Comparison of ENCODE assay signal across 27 mouse cellular contexts in genomic region chr14:87098093-87098492, GRCm38 (mm10). TPM values are rescaled to one million over a fixed set of nuclear protein-coding genes. Genes with fewer than 3 reads are reported as not detected.
A peak's percentile ranks its signal among the peaks of the same experiment; 100 is the strongest.
DNase-seq lines count a peak whose midpoint lies in the region; ATAC-seq and TF ChIP-seq lines count a peak whose summit lies in the region.
"Had no signal": no experiment of that assay in that cellular context is flagged by ENCODE, and none has a peak within 500 bp of the region (broad histone marks: within the 10 kb centered on the region; RNA-seq: fewer than 3 reads in every experiment).

No protein-coding gene starts in this region.

- no peaks in the 10 kb centered on the region for H3K27me3 ChIP-seq in MEL (ENCODE audit: control insufficient read depth in 1 of 2, insufficient read depth in 2 of 2, low read length in 2 of 2)
- H3K27me3 ChIP-seq in hindbrain, embryonic 10.5 days (ENCODE audit: insufficient read depth, poor library complexity, severe bottlenecking) = no peaks in the 10 kb centered on the region
- H3K27me3 ChIP-seq: CH12.LX; embryonic facial prominence, embryonic 12.5 days; forebrain, embryonic 13.5 days; forebrain, embryonic 15.5 days; Patski had no signal

- H3K9ac ChIP-seq in MEL (ENCODE audit: control insufficient read depth, low read depth, low read length, poor library complexity, severe bottlenecking) = no peak overlapping the region
- H3K9ac ChIP-seq: embryonic facial prominence, embryonic 12.5 days; forebrain, embryonic 13.5 days; forebrain, embryonic 15.5 days; forebrain, postnatal 0 days had no signal

- no peaks in the 10 kb centered on the region for H3K9me3 ChIP-seq in MEL (replicated peaks; ENCODE audit: insufficient read depth, low read length)
- H3K9me3 ChIP-seq in hindbrain, embryonic 10.5 days = no peaks in the 10 kb centered on the region
- H3K9me3 ChIP-seq: embryonic facial prominence, embryonic 10.5 days; embryonic facial prominence, embryonic 12.5 days; forebrain, embryonic 13.5 days; forebrain, embryonic 15.5 days; G1E had no signal

- peaks cover 5 to 6% of the 10 kb centered on the region in 2 experiments; a peak in 2 of 4 replicates for H3K4me1 ChIP-seq in MEL (ENCODE audit: control insufficient read depth in 1 of 2, insufficient read depth in 2 of 2, low read length in 2 of 2)
- no peaks in the 10 kb centered on the region for H3K4me1 ChIP-seq in lung, adult 2 months (ENCODE audit: control insufficient read depth, insufficient read depth, low read length)
- no peaks in the 10 kb centered on the region for H3K4me1 ChIP-seq in hindbrain, embryonic 10.5 days (replicated peaks)
- H3K4me1 ChIP-seq: embryonic facial prominence, embryonic 10.5 days; embryonic facial prominence, embryonic 12.5 days; forebrain, embryonic 13.5 days; forebrain, embryonic 15.5 days had no signal

- no peak for ATAC-seq in monocyte, adult 5-6 weeks (replicated peaks; ENCODE audit: insufficient number of reproducible peaks, low FRiP score, low TSS enrichment, poor library complexity, severe bottlenecking)
- ATAC-seq: activated CD4-positive, CD25-positive, alpha-beta regulatory T cell, adult 4 months; CD4-positive, CD25-positive, alpha-beta regulatory T cell, adult 4 months; forebrain, embryonic 13.5 days; forebrain, embryonic 15.5 days; forebrain, postnatal 0 days; Patski had no signal

- peak; percentile 45 to 57; a peak in 2 of 4 replicates for TF ChIP-seq EP300 in MEL (IDR thresholded peaks at IDR 0.05; ENCODE audit: low read depth in 1 of 2, low read length in 2 of 2)

- TF ChIP-seq CTCF in MEL (IDR thresholded peaks at IDR 0.05 in 2 of 3, conservative IDR thresholded peaks at IDR 0.05 in 1 of 3; ENCODE audit: control insufficient read depth in 1 of 3, insufficient read depth in 1 of 3, low read depth in 2 of 3, low read length in 3 of 3, poor library complexity in 1 of 3, severe bottlenecking in 1 of 3) = no peak
- no peak for TF ChIP-seq CTCF in lung, adult 2 months (IDR thresholded peaks at IDR 0.05; ENCODE audit: insufficient read depth, low read length)

- no peak for TF ChIP-seq RAD21 in MEL (IDR thresholded peaks at IDR 0.05; ENCODE audit: low read depth, low read length)

- no peak for TF ChIP-seq POLR2A in MEL (IDR thresholded peaks at IDR 0.05; ENCODE audit: control insufficient read depth in 1 of 2, insufficient read depth in 1 of 2, low read depth in 1 of 2, low read length in 2 of 2, poor library complexity in 1 of 2)
- TF ChIP-seq POLR2A in lung, adult 2 months (IDR thresholded peaks at IDR 0.05; ENCODE audit: borderline replicate concordance, extremely low read depth, low read depth, low read length) = no peak

- H3K36me3 ChIP-seq in MEL (ENCODE audit: control insufficient read depth in 1 of 2, insufficient read depth in 2 of 2, low read length in 2 of 2) = peaks cover 0 to 16% of the 10 kb centered on the region in 2 experiments; a peak in 2 of 4 replicates
- H3K36me3 ChIP-seq in hindbrain, embryonic 10.5 days = no peaks in the 10 kb centered on the region
- H3K36me3 ChIP-seq: embryonic facial prominence, embryonic 10.5 days; embryonic facial prominence, embryonic 12.5 days; forebrain, embryonic 15.5 days had no signal

- H3K27ac ChIP-seq in MEL (ENCODE audit: control insufficient read depth, low read depth, low read length) = no peak overlapping the region
- H3K27ac ChIP-seq in hindbrain, embryonic 10.5 days = no peak overlapping the region
- H3K27ac ChIP-seq: embryonic facial prominence, embryonic 10.5 days; embryonic facial prominence, embryonic 12.5 days; forebrain, embryonic 13.5 days; forebrain, embryonic 15.5 days had no signal

- 73% methylated on average over 2 of the region's 2 CpGs for WGBS in lung, adult 2 months
- 84% methylated on average over 2 of the region's 2 CpGs for WGBS in hindbrain, embryonic 10.5 days

- peak; percentile 80 for DNase-seq in 416B (ENCODE audit: low read depth)
- DNase-seq in MEL (ENCODE audit: low read depth, low spot score) = peak; percentile 69
- DNase-seq in c-Kit-positive CD71-negative TER-119-negative erythroid progenitor cells, embryonic 14.5 days (ENCODE audit: low read depth) = peak; percentile 17
- DNase-seq in c-Kit-positive CD71-positive TER-119-positive erythroid progenitor cells, embryonic 14.5 days (ENCODE audit: low spot score) = peak; percentile 10
- no peak for DNase-seq in cerebellum, postnatal 14 days
- no peak for DNase-seq in lung, adult 2 months
- no peak for DNase-seq in hindbrain, embryonic 10.5 days (ENCODE audit: low spot score)
- DNase-seq: adrenal gland, adult 8-10 months; adrenal gland, postnatal 14 days; adrenal gland, postnatal 36 days; B cell, adult 2 months; cerebellum, adult 11 months; cerebellum, adult 18-20 months; cerebellum, adult 8-10 months; cerebellum, adult 9-11 months; cerebellum, postnatal 25 days; forebrain, postnatal 0 days had no signal

- H3K79me2 ChIP-seq in MEL (ENCODE audit: control insufficient read depth, insufficient read depth, low read length, poor library complexity) = no peaks in the 10 kb centered on the region

- no peak overlapping the region for H3K4me3 ChIP-seq in MEL (ENCODE audit: control insufficient read depth in 1 of 2, insufficient read depth in 1 of 2, low read depth in 2 of 2, low read length in 2 of 2)
- no peak overlapping the region for H3K4me3 ChIP-seq in lung, adult 2 months (replicated peaks; ENCODE audit: extremely low read depth, low read depth, low read length)
- H3K4me3 ChIP-seq in hindbrain, embryonic 10.5 days = no peak overlapping the region
- H3K4me3 ChIP-seq: embryonic facial prominence, embryonic 10.5 days; embryonic facial prominence, embryonic 12.5 days; forebrain, embryonic 13.5 days; forebrain, embryonic 15.5 days had no signal

TF ChIP-seq in MEL, 35 proteins besides CTCF, POLR2A, EP300 and RAD21:
- TF ChIP-seq GABPA (IDR thresholded peaks at IDR 0.05; ENCODE audit: low read depth, low read length) (no peak), ZC3H11A (IDR thresholded peaks at IDR 0.05; ENCODE audit: low read depth, low read length) (no peak), ZNF384 (IDR thresholded peaks at IDR 0.05; ENCODE audit: low read depth, low read length) (no peak), MAFK (IDR thresholded peaks at IDR 0.05; ENCODE audit: borderline replicate concordance, low read depth, low read length) (no peak), MAX (IDR thresholded peaks at IDR 0.05; ENCODE audit: low read length) (no peak), MAZ (IDR thresholded peaks at IDR 0.05; ENCODE audit: low read depth, low read length) (no peak), NELFE (IDR thresholded peaks at IDR 0.05; ENCODE audit: low read depth, low read length) (no peak), MYB (IDR thresholded peaks at IDR 0.05; ENCODE audit: low read depth, low read length) (no peak), TAL1 (IDR thresholded peaks at IDR 0.05; ENCODE audit: low read length) (peak; percentile 37), GATA1 (IDR thresholded peaks at IDR 0.05; ENCODE audit: low read depth, low read length) (peak; percentile 60), UBTF (IDR thresholded peaks at IDR 0.05; ENCODE audit: borderline replicate concordance, insufficient read depth, low read depth, low read length) (no peak), RCOR1 (IDR thresholded peaks at IDR 0.05; ENCODE audit: low read depth, low read length) (peak; percentile 77), CHD2 (IDR thresholded peaks at IDR 0.05; ENCODE audit: low read length) (no peak), HCFC1 (IDR thresholded peaks at IDR 0.05; ENCODE audit: low read depth, low read length) (no peak), ZKSCAN1 (IDR thresholded peaks at IDR 0.05; ENCODE audit: low read depth, low read length) (no peak), MEF2A (IDR thresholded peaks at IDR 0.05; ENCODE audit: extremely low read depth, insufficient replicate concordance, low read depth, low read length, poor library complexity, severe bottlenecking) (no peak), NRF1 (IDR thresholded peaks at IDR 0.05; ENCODE audit: insufficient read depth, low read depth, low read length, poor library complexity, severe bottlenecking) (no peak), TCF12 (IDR thresholded peaks at IDR 0.05; ENCODE audit: low read depth, low read length) (0 out of 2 replicates have a peak, but pooled peaks have one; percentile 14), KAT2A (conservative IDR thresholded peaks at IDR 0.05; ENCODE audit: low read depth, low read length) (no peak)
TF ChIP-seq in MEL: peak in this region for 4.

RNA-seq across cellular contexts. Expression of gene Diaph3, which starts 42.9 kb away (rescaled TPM):
- total RNA-seq in MEL (2012; rRNA removed) = 8.4 and 9.0 TPM in 2 replicates
- 10 to 100 TPM in 1 of 2 experiments, not detected in 1; 11.9 TPM for polyA plus RNA-seq in MEL (2012; ENCODE audit: insufficient read depth in 1 of 2, insufficient read length in 2 of 2, low read depth in 1 of 2, low replicate concordance in 2 of 2, missing spikeins in 1 of 2)
- 3.7 to 5.2 TPM (median 4.3 TPM) in 3 replicates for total RNA-seq in monocyte, adult 5-6 weeks (2017)
- polyA plus RNA-seq in lung, adult 2 months (2012; rRNA removed) = 0.28 and 0.65 TPM in 2 replicates
- 6.4 and 13.2 TPM in 2 replicates for polyA plus RNA-seq in hindbrain, embryonic 10.5 days (2016; fragmentation: Nextera tagmentation; extraction: Ambion mirVana)

Comparison
In these comparisons a context has a peak if more than half of its experiments do, and no peak if none do; other contexts are left out.
1. DNase-seq: peak in 416B (single experiment), MEL (single experiment), c-Kit-positive CD71-negative TER-119-negative erythroid progenitor cells, embryonic 14.5 days (single experiment) and c-Kit-positive CD71-positive TER-119-positive erythroid progenitor cells, embryonic 14.5 days (single experiment); none in cerebellum, postnatal 14 days (0 of 2), lung, adult 2 months (single experiment) and hindbrain, embryonic 10.5 days (single experiment).